Mouse (Mus musculus) forebrain, postnatal 0 days (tissue): Measurements from ENCODE around the gene Gm17535. TPM values are rescaled to one million over a fixed set of nuclear protein-coding genes. Genes with fewer than 3 reads are reported as not detected.
"Not testable (repeated sequence)": the region's sequence is repeated elsewhere in the genome, so short reads cannot be mapped to it uniquely, and the experiment has no call there.

Experiments
- ATAC-seq: fragments of 200-750 bp; cut with Nextera tagmentation; 2 replicates; pipeline ENCODE4 v1.8.0; 2017; ENCODE audit warnings: mild to moderate bottlenecking, moderate library complexity
- DNase-seq: peaks from one replicate; pipeline ENCODE4 v3.0.0-alpha.2; 2015
- H3K27ac ChIP-seq: fragments of 300-500 bp; sonication (generic); 2 replicates; pipeline ENCODE4 v1.5.1; 2014; ENCODE audit warnings: low read depth, mild to moderate bottlenecking, antibody characterized with exemption, low read length, moderate library complexity, mixed read lengths
- H3K27me3 ChIP-seq: fragments of 300-500 bp; sonication (generic); 2 replicates; pipeline ENCODE4 v1.6.1; 2014; ENCODE audit warnings: mild to moderate bottlenecking, low read length, mixed read lengths; ENCODE audit not compliant: insufficient read depth
- H3K36me3 ChIP-seq: fragments of 300-500 bp; sonication (generic); 2 replicates; pipeline ENCODE4 v1.6.1; 2014; ENCODE audit warnings: mild to moderate bottlenecking, moderate library complexity; ENCODE audit not compliant: insufficient read depth
- H3K4me1 ChIP-seq: fragments of 300-500 bp; sonication (generic); 2 replicates; pipeline ENCODE4 v1.6.1; 2014; ENCODE audit warnings: antibody characterized with exemption; ENCODE audit not compliant: insufficient read depth
- H3K4me2 ChIP-seq: fragments of 300-500 bp; sonication (generic); 2 replicates; pipeline ENCODE4 v1.6.1; 2014; ENCODE audit warnings: low read depth, mild to moderate bottlenecking, moderate library complexity
- H3K4me3 ChIP-seq: fragments of 300-500 bp; sonication (generic); 2 replicates; pipeline ENCODE4 v1.5.1; 2014; ENCODE audit warnings: low read depth, low read length, mixed read lengths
- H3K9ac ChIP-seq: fragments of 300-500 bp; sonication (generic); 2 replicates; pipeline ENCODE4 v1.6.1; 2014; ENCODE audit warnings: mild to moderate bottlenecking
- H3K9me3 ChIP-seq: fragments of 300-500 bp; sonication (generic); 2 replicates; pipeline ENCODE4 v1.6.1; 2016; ENCODE audit warnings: low read length
- WGBS: fragments of 180-500 bp; shearing (Covaris S2); extraction: QIAGEN DNeasy Blood & Tissue Kit; methylation state at CpG from one replicate; pipeline ENCODE4 v1.1.7; 2014; 5-methylcytosine and 5-hydroxymethylcytosine counted together
- polyA plus RNA-seq: library from polyadenylated mRNA; unstranded; fragments of >200 nt; fragmentation: Nextera tagmentation; extraction: Ambion mirVana; gene quantifications from 2 replicates; pipeline ENCODE4 v1.2.1, GENCODE M21; 2015
- total RNA-seq: library from RNA; depleted of rRNA; stranded (reverse); fragments of >200 nt; gene quantifications from 2 replicates; pipeline ENCODE4 v1.2.3, GENCODE M21; 2014

The Gm17535 gene
- total and polyA plus RNA-seq, 2 experiments from 2014 or later: not detected

DNA sequence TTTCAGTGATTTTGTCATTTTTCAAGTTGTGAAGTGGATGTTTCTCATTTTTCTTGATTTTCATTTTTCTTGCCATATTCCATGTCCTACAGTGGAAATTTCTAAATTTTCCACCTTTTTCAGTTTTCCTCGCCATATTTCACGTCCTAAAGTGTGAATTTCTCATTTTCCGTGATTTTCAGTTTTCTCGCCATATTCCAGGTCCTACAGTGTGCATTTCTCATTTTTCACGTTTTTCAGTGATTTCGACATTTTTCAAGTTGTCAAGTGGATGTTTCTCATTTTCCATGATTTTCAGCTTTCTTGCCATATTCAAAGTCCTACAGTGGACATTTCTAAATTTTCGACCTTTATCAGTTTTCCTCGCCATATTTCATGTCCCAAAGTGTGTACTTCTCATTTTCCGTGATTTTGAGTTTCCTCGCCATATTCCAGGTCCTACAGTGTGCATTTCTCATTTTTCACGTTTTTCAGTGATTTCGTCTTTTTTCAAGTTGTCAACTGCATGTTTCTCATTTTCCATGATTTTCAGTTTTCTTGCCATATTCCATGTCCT is 9.4 kb upstream of the Gm17535 start, which contains the start of gene Gm10717:
Gm10717 (plus strand) TSS at position 506 of the 556 bp plus-strand sequence.
- DNase-seq, H3K27me3 ChIP-seq, H3K9ac ChIP-seq, H3K27ac ChIP-seq, H3K4me3 ChIP-seq, H3K36me3 ChIP-seq, H3K4me2 ChIP-seq, H3K4me1 ChIP-seq, H3K9me3 ChIP-seq, ATAC-seq: not testable (repeated sequence)
- 73% methylated on average over 12 of the region's 12 CpGs for WGBS

DNA sequence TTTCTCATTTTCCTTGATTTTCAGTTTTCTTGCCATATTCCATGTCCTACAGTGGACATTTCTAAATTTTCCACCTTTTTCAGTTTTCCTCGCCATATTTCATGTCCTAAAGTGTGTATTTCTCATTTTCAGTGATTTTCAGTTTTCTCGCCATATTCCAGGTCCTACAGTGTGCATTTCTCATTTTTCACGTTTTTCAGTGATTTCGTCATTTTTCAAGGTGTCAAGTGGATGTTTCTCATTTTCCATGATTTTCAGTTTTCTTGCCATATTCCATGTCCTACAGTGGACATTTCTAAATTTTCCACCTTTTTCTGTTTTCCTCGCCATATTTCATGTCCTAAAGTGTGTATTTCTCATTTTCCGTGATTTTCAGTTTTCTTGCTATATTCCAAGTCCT is 8.7 kb upstream of the Gm17535 start:
- not testable (repeated sequence) for H3K9ac ChIP-seq, H3K27ac ChIP-seq, H3K4me1 ChIP-seq, H3K36me3 ChIP-seq, H3K4me2 ChIP-seq, DNase-seq, H3K9me3 ChIP-seq, H3K27me3 ChIP-seq, ATAC-seq, H3K4me3 ChIP-seq
- 72% methylated on average over 4 of the region's 6 CpGs for WGBS

DNA sequence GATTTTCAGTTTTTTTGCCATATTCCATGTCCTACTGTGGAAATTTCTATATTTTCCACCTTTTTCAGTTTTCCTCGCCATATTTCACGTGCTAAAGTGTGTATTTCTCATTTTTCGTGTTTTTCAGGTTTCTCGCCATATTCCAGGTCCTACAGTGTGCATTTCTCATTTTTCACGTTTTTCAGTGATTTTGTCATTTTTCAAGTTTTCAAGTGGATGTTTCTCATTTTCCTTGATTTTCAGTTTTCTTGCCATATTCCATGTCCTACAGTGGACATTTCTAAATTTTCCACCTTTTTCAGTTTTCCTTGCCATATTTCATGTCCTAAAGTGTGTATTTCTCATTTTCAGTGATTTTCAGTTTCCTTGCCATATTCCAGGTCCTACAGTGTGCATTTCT is 8.3 kb upstream of the Gm17535 start:
- DNase-seq, H3K27ac ChIP-seq, H3K9me3 ChIP-seq, H3K27me3 ChIP-seq, H3K36me3 ChIP-seq, H3K4me1 ChIP-seq, H3K4me3 ChIP-seq, ATAC-seq, H3K4me2 ChIP-seq, H3K9ac ChIP-seq: not testable (repeated sequence)
- WGBS: 81% methylated on average over 5 of the region's 5 CpGs

DNA sequence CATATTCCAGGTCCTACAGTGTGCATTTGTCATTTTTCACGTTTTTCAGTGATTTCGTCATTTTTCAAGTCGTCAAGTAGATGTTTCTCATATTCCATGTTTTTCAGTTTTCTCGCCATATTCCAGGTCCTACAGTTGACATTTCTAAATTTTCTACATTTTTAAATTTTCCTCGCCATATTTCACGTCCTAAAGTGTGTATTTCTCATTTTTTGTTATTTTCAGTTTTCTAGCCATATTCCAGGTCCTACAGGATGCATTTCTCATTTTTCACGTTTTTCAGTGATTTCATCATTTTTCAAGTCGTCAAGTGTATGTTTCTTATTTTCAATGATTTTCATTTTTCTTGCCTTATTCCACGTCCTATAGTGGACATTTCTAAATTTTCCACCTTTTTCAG is 7.7 kb upstream of the Gm17535 start:
- not testable (repeated sequence) for H3K27me3 ChIP-seq, H3K4me1 ChIP-seq, H3K4me2 ChIP-seq, H3K9ac ChIP-seq, H3K36me3 ChIP-seq, DNase-seq, H3K4me3 ChIP-seq, H3K27ac ChIP-seq, H3K9me3 ChIP-seq, ATAC-seq
- WGBS: 71% methylated on average over 9 of the region's 9 CpGs

DNA sequence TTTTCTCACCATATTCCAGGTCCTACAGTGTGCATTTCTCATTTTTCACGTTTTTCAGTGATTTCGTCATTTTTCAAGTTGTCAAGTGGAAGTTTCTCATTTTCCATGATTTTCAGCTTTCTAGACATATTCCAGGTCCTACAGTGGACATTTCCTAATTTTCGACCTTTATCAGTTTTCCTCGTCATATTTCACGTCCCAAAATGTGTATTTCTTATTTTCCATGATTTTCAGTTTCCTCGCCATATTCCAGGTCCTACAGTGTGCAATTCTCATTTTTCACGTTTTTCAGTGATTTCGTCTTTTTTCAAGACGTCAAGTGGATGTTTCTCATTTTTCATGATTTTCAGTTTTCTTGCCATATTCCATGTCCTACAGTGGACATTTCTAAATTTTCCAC is 7.2 kb upstream of the Gm17535 start:
- H3K4me3 ChIP-seq: not testable (repeated sequence)
- peak; percentile 52 for DNase-seq

DNA sequence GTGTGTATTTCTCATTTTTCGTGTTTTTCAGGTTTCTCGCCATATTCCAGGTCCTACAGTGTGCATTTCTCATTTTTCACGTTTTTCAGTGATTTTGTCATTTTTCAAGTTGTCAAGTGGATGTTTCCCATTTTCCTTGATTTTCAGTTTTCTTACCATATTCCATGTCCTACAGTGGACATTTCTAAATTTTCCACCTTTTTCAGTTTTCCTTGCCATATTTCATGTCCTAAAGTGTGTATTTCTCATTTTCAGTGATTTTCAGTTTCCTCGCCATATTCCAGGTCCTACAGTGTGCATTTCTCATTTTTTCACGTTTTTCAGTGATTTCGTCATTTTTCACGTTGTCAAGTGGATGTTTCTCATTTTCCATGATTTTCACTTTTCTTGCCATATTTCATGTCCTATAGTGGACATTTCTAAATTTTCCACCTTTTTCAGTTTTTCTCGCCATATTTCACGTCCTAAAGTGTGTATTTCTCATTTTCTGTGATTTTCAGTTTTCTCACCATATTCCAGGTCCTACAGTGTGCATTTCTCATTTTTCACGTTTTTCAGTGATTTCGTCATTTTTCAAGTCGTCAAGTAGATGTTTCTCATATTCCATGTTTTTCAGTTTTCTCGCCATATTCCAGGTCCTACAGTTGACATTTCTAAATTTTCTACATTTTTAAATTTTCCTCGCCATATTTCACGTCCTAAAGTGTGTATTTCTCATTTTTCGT is 5.0 kb upstream of the Gm17535 start:
- DNase-seq, H3K4me2 ChIP-seq, H3K4me1 ChIP-seq, H3K27me3 ChIP-seq, ATAC-seq, H3K9me3 ChIP-seq, H3K9ac ChIP-seq, H3K36me3 ChIP-seq, H3K27ac ChIP-seq, H3K4me3 ChIP-seq: not testable (repeated sequence)
- WGBS: 70% methylated on average over 11 of the region's 16 CpGs

More for the DNA sequence above, 7.2 kb upstream of the Gm17535 start:
- not testable (repeated sequence) for H3K27ac ChIP-seq, H3K9me3 ChIP-seq, H3K4me2 ChIP-seq, H3K9ac ChIP-seq, H3K27me3 ChIP-seq, H3K36me3 ChIP-seq, H3K4me1 ChIP-seq
- ATAC-seq: 0 out of 2 replicates have a peak, but pooled peaks have one; percentile 7
- WGBS: 76% methylated on average over 9 of the region's 9 CpGs

DNA sequence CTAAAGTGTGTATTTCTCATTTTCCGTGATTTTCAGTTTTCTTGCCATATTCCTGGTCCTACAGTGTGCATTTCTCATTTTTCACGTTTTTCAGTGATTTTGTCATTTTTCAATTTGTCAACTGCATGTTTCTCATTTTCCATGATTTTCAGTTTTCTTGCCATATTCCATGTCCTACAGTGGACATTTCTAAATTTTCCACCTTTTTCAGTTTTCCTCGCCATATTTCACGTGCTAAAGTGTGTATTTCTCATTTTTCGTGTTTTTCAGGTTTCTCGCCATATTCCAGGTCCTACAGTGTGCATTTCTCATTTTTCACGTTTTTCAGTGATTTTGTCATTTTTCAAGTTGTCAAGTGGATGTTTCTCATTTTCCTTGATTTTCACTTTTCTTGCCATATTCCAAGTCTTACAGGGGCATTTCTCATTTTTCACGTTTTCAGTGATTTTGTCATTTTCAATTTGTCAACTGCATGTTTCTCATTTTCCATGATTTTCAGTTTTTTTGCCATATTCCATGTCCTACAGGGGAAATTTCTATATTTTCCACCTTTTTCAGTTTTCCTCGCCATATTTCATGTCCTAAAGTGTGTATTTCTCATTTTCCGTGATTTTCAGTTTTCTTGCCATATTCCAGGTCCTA is 3.6 kb upstream of the Gm17535 start:
- not testable (repeated sequence) for H3K27me3 ChIP-seq, H3K9ac ChIP-seq, H3K4me1 ChIP-seq, H3K4me2 ChIP-seq, H3K27ac ChIP-seq, H3K4me3 ChIP-seq, H3K36me3 ChIP-seq, H3K9me3 ChIP-seq
- WGBS: 69% methylated on average over 2 of the region's 10 CpGs
- DNase-seq (peak; percentile 91), ATAC-seq (0 out of 2 replicates have a peak, but pooled peaks have one; percentile 28)

DNA sequence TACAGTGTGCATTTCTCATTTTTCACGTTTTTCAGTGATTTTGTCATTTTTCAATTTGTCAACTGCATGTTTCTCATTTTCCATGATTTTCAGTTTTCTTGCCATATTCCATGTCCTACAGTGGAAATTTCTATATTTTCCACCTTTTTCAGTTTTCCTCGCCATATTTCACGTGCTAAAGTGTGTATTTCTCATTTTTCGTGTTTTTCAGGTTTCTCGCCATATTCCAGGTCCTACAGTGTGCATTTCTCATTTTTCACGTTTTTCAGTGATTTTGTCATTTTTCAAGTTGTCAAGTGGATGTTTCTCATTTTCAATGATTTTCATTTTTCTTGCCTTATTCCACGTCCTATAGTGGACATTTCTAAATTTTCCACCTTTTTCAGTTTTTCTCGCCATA is 2.2 kb downstream of the Gm17535 start, which contains the start of gene Gm10715:
Gm10715 (plus strand) TSS at position 301 of the 400 bp plus-strand sequence.
- not testable (repeated sequence) for H3K9ac ChIP-seq, H3K36me3 ChIP-seq, DNase-seq, H3K9me3 ChIP-seq, H3K4me3 ChIP-seq, H3K4me1 ChIP-seq, ATAC-seq, H3K27ac ChIP-seq, H3K27me3 ChIP-seq, H3K4me2 ChIP-seq
- 85% methylated on average over 6 of the region's 8 CpGs for whole genome bisulfite sequencing

DNA sequence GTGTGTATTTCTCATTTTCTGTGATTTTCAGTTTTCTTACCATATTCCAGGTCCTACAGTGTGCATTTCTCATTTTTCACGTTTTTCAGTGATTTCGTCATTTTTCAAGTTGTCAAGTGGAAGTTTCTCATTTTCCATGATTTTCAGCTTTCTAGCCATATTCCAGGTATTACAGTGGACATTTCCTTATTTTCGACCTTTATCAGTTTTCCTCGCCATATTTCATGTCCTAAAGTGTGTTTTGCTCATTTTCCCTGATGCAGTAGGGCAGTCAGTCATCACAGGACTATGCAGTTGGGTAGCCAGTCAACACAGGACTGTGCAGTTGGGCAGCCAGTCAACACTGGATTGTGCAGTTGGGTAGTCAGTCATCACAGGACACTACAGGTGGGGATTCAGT is 3.8 kb downstream of the Gm17535 start:
- peak; percentile 1 for DNase-seq
- H3K4me3 ChIP-seq, H3K9me3 ChIP-seq, ATAC-seq, H3K27ac ChIP-seq, H3K9ac ChIP-seq, H3K4me1 ChIP-seq, H3K36me3 ChIP-seq, H3K27me3 ChIP-seq, H3K4me2 ChIP-seq: not testable (repeated sequence)
- WGBS: 65% methylated on average over 4 of the region's 4 CpGs
